Comparison of ENCODE assay signal across 10 mouse cellular contexts in the genomic region with DNA sequence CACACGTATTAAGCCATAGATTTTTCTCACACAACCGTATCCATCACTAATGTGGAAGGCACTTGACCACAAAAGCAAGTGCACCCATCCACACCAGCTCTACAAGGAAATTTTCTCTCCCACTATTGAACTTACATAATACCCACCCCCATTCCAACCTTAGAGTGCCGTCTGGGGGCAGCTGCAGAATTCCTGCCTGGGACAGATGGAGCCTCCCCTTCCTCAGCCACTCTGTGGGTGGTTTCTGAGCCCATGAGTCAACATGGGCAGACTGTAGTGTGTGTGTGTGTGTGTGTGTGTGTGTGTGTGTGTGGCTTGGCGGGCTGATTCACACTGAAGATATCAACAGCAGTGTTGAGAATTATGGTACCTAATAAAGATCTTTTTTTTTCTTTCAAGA.
A peak's percentile ranks its signal among the peaks of the same experiment; 100 is the strongest.
DNase-seq lines count a peak whose midpoint lies in the region; ATAC-seq lines count a peak whose summit lies in the region.
"Had no signal": no experiment of that assay in that cellular context is flagged by ENCODE, and none has a peak within 500 bp of the region (broad histone marks: within the 10 kb centered on the region; RNA-seq: fewer than 3 reads in every experiment).

No protein-coding gene starts in this region.

- H3K36me3 ChIP-seq in neural tube, embryonic 11.5 days (ENCODE audit: control insufficient read depth, insufficient read depth, low read length) = no peaks in the 10 kb centered on the region
- H3K36me3 ChIP-seq in hindbrain, embryonic 12.5 days = peaks cover 15% of the 10 kb centered on the region
- H3K36me3 ChIP-seq in midbrain, embryonic 10.5 days = peaks cover 3% of the 10 kb centered on the region; the same call in 1 of the 2 replicates
- no peaks in the 10 kb centered on the region for H3K36me3 ChIP-seq in limb, embryonic 10.5 days
- H3K36me3 ChIP-seq in kidney, embryonic 15.5 days = no peaks in the 10 kb centered on the region
- H3K36me3 ChIP-seq: stomach, embryonic 15.5 days had no signal

- peak overlapping the region; percentile 89; the same call in 1 of the 2 replicates for H3K9ac ChIP-seq in neural tube, embryonic 11.5 days (ENCODE audit: low read length)
- H3K9ac ChIP-seq in hindbrain, embryonic 12.5 days = peak overlapping the region; percentile 97
- H3K9ac ChIP-seq in kidney, embryonic 15.5 days = no peak overlapping the region
- H3K9ac ChIP-seq: stomach, embryonic 15.5 days had no signal

- H3K9me3 ChIP-seq in neural tube, embryonic 11.5 days (ENCODE audit: control insufficient read depth, low read length) = no peaks in the 10 kb centered on the region
- H3K9me3 ChIP-seq in hindbrain, embryonic 12.5 days (replicated peaks) = no peaks in the 10 kb centered on the region
- no peaks in the 10 kb centered on the region for H3K9me3 ChIP-seq in midbrain, embryonic 10.5 days (replicated peaks)
- H3K9me3 ChIP-seq in limb, embryonic 10.5 days (replicated peaks) = no peaks in the 10 kb centered on the region
- no peaks in the 10 kb centered on the region for H3K9me3 ChIP-seq in kidney, embryonic 15.5 days (replicated peaks)
- H3K9me3 ChIP-seq: stomach, embryonic 15.5 days had no signal

- intact Hi-C loops in heart, postnatal 14 days (cut with DNase I) = no loop called here

- peak overlapping the region; percentile 98 for H3K27ac ChIP-seq in neural tube, embryonic 11.5 days (ENCODE audit: low read depth, low read length)
- peak overlapping the region; percentile 99 for H3K27ac ChIP-seq in hindbrain, embryonic 12.5 days
- peak overlapping the region; percentile 92; the same call in 1 of the 2 replicates for H3K27ac ChIP-seq in midbrain, embryonic 10.5 days (replicated peaks)
- H3K27ac ChIP-seq in limb, embryonic 10.5 days = no peak overlapping the region
- H3K27ac ChIP-seq in kidney, embryonic 15.5 days = no peak overlapping the region
- H3K27ac ChIP-seq: gastrocnemius, adult 2 months; stomach, embryonic 15.5 days had no signal

- ATAC-seq in neural tube, embryonic 11.5 days (ENCODE audit: insufficient read depth, low FRiP score, low TSS enrichment) = peak; percentile 29
- ATAC-seq in hindbrain, embryonic 12.5 days (ENCODE audit: low FRiP score) = peak; percentile 6; the same call in 1 of the 2 replicates
- ATAC-seq in kidney, embryonic 15.5 days (replicated peaks; ENCODE audit: low FRiP score) = no peak

- H3K4me2 ChIP-seq in neural tube, embryonic 11.5 days (ENCODE audit: low read depth) = peak overlapping the region; percentile 72
- H3K4me2 ChIP-seq in hindbrain, embryonic 12.5 days (replicated peaks) = peak overlapping the region; percentile 64
- H3K4me2 ChIP-seq in kidney, embryonic 15.5 days = no peak overlapping the region
- H3K4me2 ChIP-seq: stomach, embryonic 15.5 days had no signal

- peaks cover 26% of the 10 kb centered on the region for H3K27me3 ChIP-seq in neural tube, embryonic 11.5 days (ENCODE audit: control insufficient read depth, insufficient read depth, low read length)
- H3K27me3 ChIP-seq in hindbrain, embryonic 12.5 days = peaks cover 27% of the 10 kb centered on the region
- H3K27me3 ChIP-seq in midbrain, embryonic 10.5 days (ENCODE audit: low read depth, poor library complexity, severe bottlenecking) = peaks cover 93% of the 10 kb centered on the region
- peaks cover 82% of the 10 kb centered on the region for H3K27me3 ChIP-seq in limb, embryonic 10.5 days (ENCODE audit: low read depth, poor library complexity, severe bottlenecking)
- H3K27me3 ChIP-seq in kidney, embryonic 15.5 days = peaks cover 61% of the 10 kb centered on the region

- WGBS in neural tube, embryonic 11.5 days = 21% methylated on average over 4 of the region's 4 CpGs
- WGBS in hindbrain, embryonic 12.5 days = 21% methylated on average over 4 of the region's 4 CpGs
- WGBS in midbrain, embryonic 10.5 days = 45% methylated on average over 4 of the region's 4 CpGs
- 49% methylated on average over 4 of the region's 4 CpGs for WGBS in limb, embryonic 10.5 days
- WGBS in kidney, embryonic 15.5 days = 42% methylated on average over 4 of the region's 4 CpGs

- 0 out of 2 replicates have a peak, but pooled peaks cover 3% of the 10 kb centered on the region for H3K4me1 ChIP-seq in neural tube, embryonic 11.5 days (ENCODE audit: control insufficient read depth, insufficient read depth, low read length)
- peaks cover 50% of the 10 kb centered on the region for H3K4me1 ChIP-seq in hindbrain, embryonic 12.5 days
- peaks cover 85% of the 10 kb centered on the region for H3K4me1 ChIP-seq in midbrain, embryonic 10.5 days
- H3K4me1 ChIP-seq in limb, embryonic 10.5 days = peaks cover 43% of the 10 kb centered on the region
- peaks cover 31% of the 10 kb centered on the region for H3K4me1 ChIP-seq in kidney, embryonic 15.5 days

- H3K4me3 ChIP-seq in neural tube, embryonic 11.5 days (ENCODE audit: low read depth, low read length) = peak overlapping the region; percentile 62
- H3K4me3 ChIP-seq in hindbrain, embryonic 12.5 days = peak overlapping the region; percentile 71
- H3K4me3 ChIP-seq in midbrain, embryonic 10.5 days = peak overlapping the region; percentile 69
- no peak overlapping the region for H3K4me3 ChIP-seq in limb, embryonic 10.5 days
- no peak overlapping the region for H3K4me3 ChIP-seq in kidney, embryonic 15.5 days (replicated peaks)
- H3K4me3 ChIP-seq: gastrocnemius, adult 2 months; stomach, embryonic 15.5 days had no signal

- peak; percentile 68 for DNase-seq in neural tube, embryonic 11.5 days (ENCODE audit: low spot score)
- no peak for DNase-seq in neural tube, embryonic 10.5 days (ENCODE audit: extremely low spot score, low spot score)
- DNase-seq in midbrain, embryonic 10.5 days (ENCODE audit: low spot score) = no peak
- no peak for DNase-seq in MN1 (ENCODE audit: low spot score)
- DNase-seq in heart, postnatal 14 days = no peak
- no peak for DNase-seq in limb, embryonic 10.5 days (ENCODE audit: low spot score)
- DNase-seq: gastrocnemius, adult 2 months had no signal

Comparison
In these comparisons a context has a peak if more than half of its experiments do, and no peak if none do; other contexts are left out.
1. H3K27ac ChIP-seq: peak in neural tube, embryonic 11.5 days (single experiment), hindbrain, embryonic 12.5 days (single experiment) and midbrain, embryonic 10.5 days (single experiment); none in limb, embryonic 10.5 days (single experiment) and kidney, embryonic 15.5 days (single experiment).
2. H3K4me3 ChIP-seq: peak in neural tube, embryonic 11.5 days (single experiment), hindbrain, embryonic 12.5 days (single experiment) and midbrain, embryonic 10.5 days (single experiment); none in limb, embryonic 10.5 days (single experiment) and kidney, embryonic 15.5 days (single experiment).